Mouse (Mus musculus) liver (tissue): ENCODE measurements around the gene Erf.
"Not testable (repeated sequence)": the region's sequence is repeated elsewhere in the genome, so short reads cannot be mapped to it uniquely, and the experiment has no call there.

Source experiments
- DNase-seq: peaks from one replicate; pipeline ENCODE4 v3.0.0-alpha.2; 2020; ENCODE audit warnings: mixed read lengths

Erf gene

GRCm38 (mm10) chr7:25266180-25266962 is 15.8 kb upstream of the Erf start:
- no peak for DNase-seq

GRCm38 (mm10) chr7:25265743-25266142 is 15.2 kb upstream of the Erf start:
- not testable (repeated sequence) for DNase-seq

- DNase-seq, result no peak
Measured at GRCm38 (mm10) chr7:25263968-25264870, 13.7 kb upstream of the Erf start.

GRCm38 (mm10) chr7:25261896-25262295 is 11.3 kb upstream of the Erf start:
- DNase-seq, result no peak

- DNase-seq, result no peak
Measured at GRCm38 (mm10) chr7:25251822-25252221, 1.3 kb upstream of the Erf start.

GRCm38 (mm10) chr7:25251071-25251791 is 670 bp upstream of the Erf start:
- DNase-seq, result peak; percentile 61

- peak; percentile 81 for DNase-seq
Measured at GRCm38 (mm10) chr7:25249314-25250140, 1.0 kb downstream of the Erf start.

GRCm38 (mm10) chr7:25248846-25249313 is 1.7 kb downstream of the Erf start:
- DNase-seq, result no peak

GRCm38 (mm10) chr7:25248018-25248647 is 2.4 kb downstream of the Erf start:
- DNase-seq, result no peak

- DNase-seq, result no peak
Measured at GRCm38 (mm10) chr7:25247498-25247897, 3.1 kb downstream of the Erf start.

- no peak for DNase-seq
Measured at GRCm38 (mm10) chr7:25246759-25247137, 3.8 kb downstream of the Erf start.

GRCm38 (mm10) chr7:25246079-25246758 is 4.3 kb downstream of the Erf start:
- DNase-seq, result no peak

- no peak for DNase-seq
Measured at GRCm38 (mm10) chr7:25244562-25245369, 5.8 kb downstream of the Erf start.

- no peak for DNase-seq
Measured at GRCm38 (mm10) chr7:25243361-25243760, 7.2 kb downstream of the Erf start.

- DNase-seq, result no peak
Measured at GRCm38 (mm10) chr7:25241062-25241461, 9.5 kb downstream of the Erf start.

- no peak for DNase-seq
Measured at GRCm38 (mm10) chr7:25240631-25241030, 9.9 kb downstream of the Erf start.

GRCm38 (mm10) chr7:25238829-25239623 is 11.5 kb downstream of the Erf start:
- peak; percentile 89 for DNase-seq

GRCm38 (mm10) chr7:25238015-25238706 is 12.4 kb downstream of the Erf start:
- peak; percentile 93 for DNase-seq
